Mouse (Mus musculus) forebrain, embryonic 10.5 days (tissue): ENCODE measurements around the gene Proser1. TPM values are rescaled to one million over a fixed set of nuclear protein-coding genes. Genes with fewer than 3 reads are reported as not detected.

Experiments used
- DNase-seq: peaks from one replicate; pipeline ENCODE4 v3.0.0-alpha.2; 2017; ENCODE audit warnings: low spot score; ENCODE audit errors: extremely low spot score
- H3K27ac ChIP-seq: fragments of 300-500 bp; sonication (generic); 2 replicates; pipeline ENCODE4 v1.5.1; 2016; ENCODE audit warnings: mild to moderate bottlenecking
- H3K27me3 ChIP-seq: fragments of 300-500 bp; sonication (generic); 2 replicates; pipeline ENCODE4 v1.6.1; 2016; ENCODE audit warnings: mild to moderate bottlenecking; ENCODE audit not compliant: poor library complexity, severe bottlenecking
- H3K36me3 ChIP-seq: fragments of 300-500 bp; sonication (generic); replicated peaks from 2 replicates; pipeline ENCODE4 v1.6.1; 2016; ENCODE audit warnings: mild to moderate bottlenecking, moderate library complexity
- H3K4me1 ChIP-seq: fragments of 300-500 bp; sonication (generic); 2 replicates; pipeline ENCODE4 v1.6.1; 2016
- H3K4me3 ChIP-seq: fragments of 300-500 bp; sonication (generic); 2 replicates; pipeline ENCODE4 v1.5.1; 2016; ENCODE audit warnings: mild to moderate bottlenecking, moderate library complexity
- H3K9me3 ChIP-seq: fragments of 300-500 bp; sonication (generic); 2 replicates; pipeline ENCODE4 v1.6.1; 2016; ENCODE audit warnings: mild to moderate bottlenecking, moderate library complexity
- WGBS: fragments of 180-500 bp; shearing (Covaris S2); methylation state at CpG from one replicate; pipeline ENCODE4 v1.1.7; 2016; 5-methylcytosine and 5-hydroxymethylcytosine counted together
- polyA plus RNA-seq: library from polyadenylated mRNA; unstranded; fragments of >200 nt; fragmentation: Nextera tagmentation; extraction: Ambion mirVana; gene quantifications from 2 replicates; pipeline ENCODE4 v1.2.1, GENCODE M21; 2016

Gene Proser1
- polyA plus RNA-seq, 1 experiment from 2014 or later = 22.0 TPM

DNA sequence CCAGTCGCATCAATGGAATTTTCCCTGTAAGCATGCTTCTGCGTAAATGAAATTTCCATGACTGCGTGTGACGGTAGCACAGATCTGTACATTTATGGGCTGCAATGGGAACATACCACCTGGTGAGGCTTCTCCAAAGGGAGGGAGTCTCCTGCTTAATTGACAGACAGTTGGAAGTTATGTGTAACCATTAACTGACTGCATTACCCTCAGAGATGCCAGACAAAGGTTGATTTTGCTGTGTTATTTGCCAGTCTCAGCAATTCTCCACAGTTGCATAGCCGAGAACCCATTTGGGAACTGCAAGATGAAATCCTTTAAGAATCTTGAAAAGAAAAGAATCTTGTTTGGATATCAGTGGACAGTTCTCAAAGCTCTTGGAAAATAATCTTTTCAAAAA, 8.6 kb downstream of the Proser1 start:
- H3K36me3 ChIP-seq = peaks cover 94% of the 10 kb centered on the region
- no peak for DNase-seq

DNA sequence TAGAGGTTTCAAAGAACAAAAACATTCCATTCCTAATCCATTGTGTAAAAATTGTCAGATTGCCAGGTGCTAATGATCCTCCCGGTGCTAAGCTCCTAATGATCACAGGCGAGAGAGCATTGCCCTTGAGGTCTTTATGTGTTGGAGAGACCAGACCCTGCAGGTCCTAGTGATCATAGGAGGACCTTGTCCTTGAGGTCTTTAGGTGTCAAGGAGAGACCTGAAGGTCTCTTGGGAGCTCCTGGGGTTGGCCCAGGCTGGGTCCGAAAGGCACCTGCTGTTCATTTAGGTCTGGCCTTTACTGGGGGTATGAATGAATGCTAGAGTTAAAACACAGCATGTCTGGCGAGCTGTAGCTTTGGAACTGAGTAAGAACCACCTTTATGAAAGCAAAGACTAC, 10.7 kb downstream of the Proser1 start:
- 84% methylated on average over 4 of the region's 4 CpGs for WGBS

More for the DNA sequence above, 8.6 kb downstream of the Proser1 start:
- 95% methylated on average over 5 of the region's 5 CpGs for WGBS
- Histone ChIP-seq H3K27ac (no peak overlapping the region), H3K4me1 (0 out of 2 replicates have a peak, but pooled peaks cover 6% of the 10 kb centered on the region), H3K4me3 (no peak overlapping the region), H3K27me3 (no peaks in the 10 kb centered on the region), H3K9me3 (no peaks in the 10 kb centered on the region)

GRCm38 (mm10) chr3:53475889-53476288, 12.4 kb downstream of the Proser1 start:
- no peak for DNase-seq

More for the DNA sequence above, 10.7 kb downstream of the Proser1 start:
- H3K9me3 ChIP-seq = no peaks in the 10 kb centered on the region
- no peaks in the 10 kb centered on the region for H3K4me1 ChIP-seq
- no peak overlapping the region for H3K27ac ChIP-seq
- H3K4me3 ChIP-seq = no peak overlapping the region
- H3K27me3 ChIP-seq = no peaks in the 10 kb centered on the region
- no peak for DNase-seq
- peaks cover 98% of the 10 kb centered on the region for H3K36me3 ChIP-seq

DNA sequence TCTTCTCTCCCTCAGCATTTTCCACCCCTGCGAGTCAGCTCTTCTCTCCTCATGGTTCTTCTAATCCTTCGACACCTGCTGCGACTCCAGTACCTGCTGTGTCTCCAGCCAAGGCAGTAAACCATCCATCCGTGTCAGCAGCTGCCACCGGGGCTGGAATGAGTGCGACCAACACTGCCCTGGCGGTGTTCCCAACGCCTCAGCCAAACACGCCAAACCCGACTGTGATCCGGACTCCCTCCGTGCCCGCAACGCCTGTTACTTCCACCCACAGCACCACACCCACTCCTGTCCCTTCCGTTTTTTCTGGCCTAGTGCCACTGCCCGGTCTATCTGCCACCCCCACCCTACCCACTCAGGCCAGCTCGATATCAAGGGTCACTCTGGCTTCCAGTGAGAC, 14.0 kb downstream of the Proser1 start:
- peaks cover 98% of the 10 kb centered on the region for H3K36me3 ChIP-seq
- H3K9me3 ChIP-seq = no peaks in the 10 kb centered on the region
- no peaks in the 10 kb centered on the region for H3K4me1 ChIP-seq
- H3K27me3 ChIP-seq = no peaks in the 10 kb centered on the region
- no peak for DNase-seq
- H3K4me3 ChIP-seq = no peak overlapping the region
- 95% methylated on average over 17 of the region's 17 CpGs for WGBS
- no peak overlapping the region for H3K27ac ChIP-seq

More at GRCm38 (mm10) chr3:53475889-53476288, 12.4 kb downstream of the Proser1 start:
- WGBS = 72% methylated on average over 6 of the region's 6 CpGs
- Histone ChIP-seq H3K27me3 (no peaks in the 10 kb centered on the region), H3K27ac (no peak overlapping the region), H3K9me3 (no peaks in the 10 kb centered on the region), H3K4me1 (no peaks in the 10 kb centered on the region), H3K4me3 (no peak overlapping the region), H3K36me3 (peaks cover 98% of the 10 kb centered on the region)

- Histone ChIP-seq H3K27ac (no peak overlapping the region), H3K9me3 (no peaks in the 10 kb centered on the region), H3K27me3 (no peaks in the 10 kb centered on the region), H3K36me3 (peaks cover 94% of the 10 kb centered on the region), H3K4me3 (no peak overlapping the region), H3K4me1 (no peaks in the 10 kb centered on the region)
- WGBS = 96% methylated on average over 30 of the region's 30 CpGs
- DNase-seq = no peak
Observed at GRCm38 (mm10) chr3:53478419-53479046, 15.1 kb downstream of the Proser1 start.

- Histone ChIP-seq H3K9me3 (no peaks in the 10 kb centered on the region), H3K27me3 (no peaks in the 10 kb centered on the region), H3K4me1 (peaks cover 4% of the 10 kb centered on the region; the same call in 1 of the 2 replicates), H3K4me3 (no peak overlapping the region), H3K27ac (no peak overlapping the region), H3K36me3 (peaks cover 49% of the 10 kb centered on the region)
- no peak for DNase-seq
- 92% methylated on average over 8 of the region's 8 CpGs for WGBS
Observed at GRCm38 (mm10) chr3:53483414-53484059, 20.1 kb downstream of the Proser1 start.

DNA sequence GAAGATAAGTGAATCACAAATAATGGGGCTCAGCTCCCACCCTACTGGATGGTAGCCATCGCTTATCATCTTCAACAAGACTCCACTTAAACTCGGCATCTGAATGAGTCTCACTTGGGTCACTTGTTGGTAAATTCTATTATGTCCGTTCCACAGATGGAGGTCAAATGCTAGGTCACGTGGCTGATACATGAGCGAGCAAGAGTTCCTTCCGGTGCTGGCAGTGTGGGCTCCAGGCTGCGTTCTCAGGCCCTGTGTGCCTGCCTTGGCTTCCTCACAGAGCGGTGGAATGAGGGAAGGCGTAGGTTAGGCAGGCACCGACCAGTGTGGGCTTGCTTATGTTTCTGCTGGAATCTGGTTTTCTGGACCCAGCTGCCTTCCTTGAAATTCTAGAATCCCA, 23.1 kb downstream of the Proser1 start:
- H3K4me1 ChIP-seq = peaks cover 4% of the 10 kb centered on the region; the same call in 1 of the 2 replicates
- no peak overlapping the region for H3K27ac ChIP-seq
- H3K36me3 ChIP-seq = peaks cover 18% of the 10 kb centered on the region
- no peaks in the 10 kb centered on the region for H3K9me3 ChIP-seq
- H3K27me3 ChIP-seq = no peaks in the 10 kb centered on the region
- no peak for DNase-seq
- H3K4me3 ChIP-seq = no peak overlapping the region
- WGBS = 85% methylated on average over 10 of the region's 10 CpGs

DNA sequence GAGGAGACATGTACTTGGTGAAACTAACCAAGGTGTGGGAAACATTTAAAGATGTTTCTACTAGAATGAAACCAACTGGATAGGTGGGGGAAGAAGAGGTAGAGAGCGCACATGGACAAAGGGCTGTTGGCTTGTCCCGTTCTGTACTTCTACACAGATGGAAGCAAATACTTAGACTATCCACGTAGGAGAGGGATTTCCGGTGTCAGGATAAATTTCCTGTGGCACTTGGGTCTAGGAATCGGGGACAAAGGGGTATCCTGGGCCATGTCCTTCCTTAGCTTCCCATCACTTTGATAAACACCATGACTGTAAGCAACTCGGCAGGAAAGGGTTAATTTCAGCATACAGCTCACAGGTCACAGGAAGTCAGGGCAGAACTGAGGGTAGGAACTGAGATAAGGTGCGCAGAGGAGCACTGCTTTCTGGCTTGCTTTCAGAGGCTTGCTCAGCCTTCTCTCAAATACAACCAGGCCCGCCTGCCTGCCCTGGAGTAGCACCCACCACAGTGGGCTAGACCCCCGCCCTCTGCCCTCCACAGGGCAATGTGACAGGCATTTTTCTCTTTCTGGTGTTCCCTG, 23.6 kb downstream of the Proser1 start:
- no peaks in the 10 kb centered on the region for H3K27me3 ChIP-seq
- WGBS = 77% methylated on average over 9 of the region's 9 CpGs
- no peak overlapping the region for H3K4me3 ChIP-seq
- peaks cover 4% of the 10 kb centered on the region; the same call in 1 of the 2 replicates for H3K4me1 ChIP-seq
- no peaks in the 10 kb centered on the region for H3K9me3 ChIP-seq
- no peak overlapping the region for H3K27ac ChIP-seq
- peaks cover 13% of the 10 kb centered on the region for H3K36me3 ChIP-seq
- DNase-seq = no peak

DNA sequence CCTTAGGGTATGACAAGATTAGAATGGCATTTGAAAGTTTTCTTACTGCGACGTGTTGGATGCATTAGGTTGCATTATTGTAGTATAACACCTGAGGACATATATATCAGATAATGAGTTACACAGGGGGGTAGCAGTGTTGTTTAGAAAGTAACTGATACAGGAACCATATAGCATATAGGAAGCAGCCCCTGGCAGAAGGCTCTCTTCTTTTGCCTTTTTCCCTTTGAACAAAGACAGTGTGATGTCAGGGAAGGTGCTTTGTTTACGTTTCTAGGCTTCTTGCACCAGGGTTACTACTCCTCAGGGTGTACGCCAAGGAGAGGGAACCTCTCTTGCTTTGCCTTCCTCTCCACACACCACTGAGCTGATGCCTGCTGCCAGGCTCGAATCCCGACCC, 24.9 kb downstream of the Proser1 start, which contains the start of gene Stoml3:
TSS of gene Stoml3 (plus strand) at position 301 of the 400 bp plus-strand sequence.
- Histone ChIP-seq H3K4me1 (peaks cover 4% of the 10 kb centered on the region; the same call in 1 of the 2 replicates), H3K27me3 (no peaks in the 10 kb centered on the region), H3K4me3 (no peak within 1 kb of the TSS), H3K9me3 (no peaks in the 10 kb centered on the region), H3K27ac (no peak within 1 kb of the TSS), H3K36me3 (peaks cover 5% of the 10 kb centered on the region; the same call in 1 of the 2 replicates)
- DNase-seq = no peak
- WGBS = 82% methylated on average over 6 of the region's 6 CpGs

GRCm38 (mm10) chr3:53498351-53498905, 35.0 kb downstream of the Proser1 start:
- H3K4me3 ChIP-seq = no peak overlapping the region
- 0 out of 2 replicates have a peak, but pooled peaks cover 3% of the 10 kb centered on the region for H3K4me1 ChIP-seq
- H3K9me3 ChIP-seq = no peaks in the 10 kb centered on the region
- no peaks in the 10 kb centered on the region for H3K27me3 ChIP-seq
- H3K36me3 ChIP-seq = no peaks in the 10 kb centered on the region
- 93% methylated on average over 6 of the region's 6 CpGs for WGBS
- no peak overlapping the region for H3K27ac ChIP-seq
- DNase-seq = no peak

- Histone ChIP-seq H3K4me1 (0 out of 2 replicates have a peak, but pooled peaks cover 3% of the 10 kb centered on the region), H3K36me3 (no peaks in the 10 kb centered on the region), H3K4me3 (no peak overlapping the region), H3K27me3 (no peaks in the 10 kb centered on the region), H3K27ac (no peak overlapping the region), H3K9me3 (no peaks in the 10 kb centered on the region)
- 83% methylated on average over 6 of the region's 6 CpGs for WGBS
- DNase-seq = no peak
Observed at GRCm38 (mm10) chr3:53502428-53502827, 39.0 kb downstream of the Proser1 start.

DNA sequence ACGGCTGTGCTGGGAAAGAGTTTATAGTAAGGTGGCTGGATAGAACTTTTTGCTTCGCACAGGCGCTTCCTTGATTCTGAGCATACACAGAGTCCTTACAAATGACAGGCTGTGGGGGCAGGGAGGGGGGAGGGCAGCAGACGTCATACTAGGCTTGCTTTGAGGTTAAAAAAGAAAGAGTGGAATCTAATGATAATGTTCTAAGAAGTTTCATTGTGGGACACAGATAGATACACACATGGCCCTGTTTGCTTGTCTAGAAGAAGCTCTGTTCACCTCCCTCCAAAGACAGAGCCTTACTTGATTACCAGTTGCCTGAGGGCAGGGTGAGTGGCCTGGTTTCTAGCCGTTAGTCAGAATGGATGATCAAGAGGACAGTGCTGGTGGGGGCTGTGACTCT, 49.6 kb downstream of the Proser1 start:
- no peak overlapping the region for H3K4me3 ChIP-seq
- H3K27ac ChIP-seq = no peak overlapping the region
- no peak for DNase-seq
- no peaks in the 10 kb centered on the region for H3K4me1 ChIP-seq
- peaks cover 4% of the 10 kb centered on the region for H3K36me3 ChIP-seq
- H3K9me3 ChIP-seq = no peaks in the 10 kb centered on the region
- no peaks in the 10 kb centered on the region for H3K27me3 ChIP-seq
- WGBS = 68% methylated on average over 5 of the region's 5 CpGs
